23 mouse cellular contexts compared by ENCODE assay signal in the genomic region with DNA sequence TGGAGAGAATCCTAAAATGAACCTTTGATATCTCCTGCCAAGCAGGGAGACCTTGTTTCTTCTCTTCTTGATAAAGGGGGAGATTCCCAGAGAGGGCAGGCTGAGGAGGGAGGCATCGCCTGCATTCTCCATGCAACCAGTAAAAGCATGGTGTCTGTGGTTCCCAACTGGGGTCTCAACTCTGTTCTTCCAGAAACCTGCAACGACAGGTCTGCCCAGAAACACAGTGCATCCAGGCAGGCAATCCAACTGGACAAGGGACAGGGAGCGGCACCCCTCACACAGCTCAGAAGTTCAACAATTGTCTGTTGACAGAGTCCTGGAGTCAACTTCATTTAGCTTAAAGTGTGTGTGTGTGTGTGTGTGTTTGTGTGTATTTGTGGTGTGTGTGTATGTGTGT.
DNase-seq lines count a peak whose midpoint lies in the region; ATAC-seq and TF ChIP-seq lines count a peak whose summit lies in the region.
"Had no signal": no experiment of that assay in that cellular context is flagged by ENCODE, and none has a peak within 500 bp of the region (broad histone marks: within the 10 kb centered on the region; RNA-seq: fewer than 3 reads in every experiment).

No protein-coding gene starts in this region.

- no peak overlapping the region for H3K9ac ChIP-seq in forebrain, embryonic 11.5 days (ENCODE audit: low read length)
- H3K9ac ChIP-seq in heart, embryonic 13.5 days = no peak overlapping the region
- H3K9ac ChIP-seq: embryonic facial prominence, embryonic 12.5 days; hindbrain, embryonic 15.5 days; liver, embryonic 15.5 days; lung, embryonic 15.5 days; midbrain, embryonic 15.5 days; stomach, embryonic 15.5 days had no signal

- DNase-seq in forebrain, embryonic 11.5 days (ENCODE audit: low spot score) = peak; percentile 4
- no peak for DNase-seq in forebrain, embryonic 10.5 days (ENCODE audit: extremely low spot score, low spot score)
- DNase-seq in heart, postnatal 25 days (ENCODE audit: low spot score) = no peak
- no peak for DNase-seq in layer of hippocampus, adult 2 months (ENCODE audit: low spot score in 2 of 2)
- DNase-seq in layer of hippocampus, adult 11-12 months (ENCODE audit: low spot score) = no peak
- DNase-seq: embryo, embryonic 11 days; kidney, adult 11 months; kidney, postnatal 14 days; left cerebral cortex, postnatal 4 days; right cerebral cortex, postnatal 25 days had no signal

- no peaks in the 10 kb centered on the region for H3K9me3 ChIP-seq in forebrain, embryonic 11.5 days (ENCODE audit: control insufficient read depth, low read length)
- no peaks in the 10 kb centered on the region; the same call in 1 of the 2 replicates for H3K9me3 ChIP-seq in forebrain, embryonic 10.5 days
- peaks cover 4% of the 10 kb centered on the region; the same call in 1 of the 2 replicates for H3K9me3 ChIP-seq in heart, embryonic 13.5 days
- H3K9me3 ChIP-seq: embryonic facial prominence, embryonic 12.5 days; hindbrain, embryonic 10.5 days; hindbrain, embryonic 15.5 days; liver, embryonic 15.5 days; lung, embryonic 15.5 days; midbrain, embryonic 10.5 days; midbrain, embryonic 15.5 days; stomach, embryonic 15.5 days had no signal

- no peak overlapping the region for H3K4me2 ChIP-seq in forebrain, embryonic 11.5 days (ENCODE audit: low read depth, low read length, severe bottlenecking)
- H3K4me2 ChIP-seq in heart, embryonic 13.5 days = 0 out of 2 replicates have a peak overlapping the region, but pooled peaks have one; percentile 3
- H3K4me2 ChIP-seq: embryonic facial prominence, embryonic 12.5 days; hindbrain, embryonic 15.5 days; liver, embryonic 15.5 days; lung, embryonic 15.5 days; midbrain, embryonic 15.5 days; stomach, embryonic 15.5 days had no signal

- H3K4me3 ChIP-seq in forebrain, embryonic 11.5 days (ENCODE audit: low read depth, low read length) = no peak overlapping the region
- no peak overlapping the region for H3K4me3 ChIP-seq in forebrain, embryonic 10.5 days
- H3K4me3 ChIP-seq in heart, embryonic 13.5 days = no peak overlapping the region
- H3K4me3 ChIP-seq in layer of hippocampus, adult 2 months = no peak overlapping the region
- no peak overlapping the region for H3K4me3 ChIP-seq in cortical plate, adult 2 months (ENCODE audit: insufficient read depth, low read length)
- H3K4me3 ChIP-seq: embryonic facial prominence, embryonic 12.5 days; hindbrain, embryonic 10.5 days; hindbrain, embryonic 15.5 days; liver, embryonic 15.5 days; lung, embryonic 15.5 days; midbrain, embryonic 10.5 days; midbrain, embryonic 15.5 days; stomach, embryonic 15.5 days had no signal

- no peak overlapping the region for H3K27ac ChIP-seq in forebrain, embryonic 11.5 days (ENCODE audit: low read depth, low read length)
- H3K27ac ChIP-seq in forebrain, embryonic 10.5 days = no peak overlapping the region
- H3K27ac ChIP-seq in heart, embryonic 13.5 days (replicated peaks) = peak overlapping the region; percentile 74
- H3K27ac ChIP-seq in layer of hippocampus, adult 2 months = peak overlapping the region; percentile 68
- 0 out of 2 replicates have a peak overlapping the region, but pooled peaks have one; percentile 72 for H3K27ac ChIP-seq in cortical plate, adult 2 months (ENCODE audit: insufficient read depth, low read length)
- H3K27ac ChIP-seq: embryonic facial prominence, embryonic 12.5 days; hindbrain, embryonic 10.5 days; hindbrain, embryonic 15.5 days; liver, embryonic 15.5 days; lung, embryonic 15.5 days; midbrain, embryonic 10.5 days; midbrain, embryonic 15.5 days; stomach, embryonic 15.5 days had no signal

- no peak for ATAC-seq in forebrain, embryonic 11.5 days (replicated peaks; ENCODE audit: low FRiP score)
- ATAC-seq in heart, embryonic 13.5 days (ENCODE audit: extremely low read depth, insufficient number of reproducible peaks, low FRiP score, low TSS enrichment) = no peak
- no peak for ATAC-seq in CD4-positive, CD25-positive, alpha-beta regulatory T cell, adult 4 months
- ATAC-seq: forebrain, embryonic 16.5 days; inflammation-experienced regulatory T-cells, adult 6 months; midbrain, embryonic 15.5 days had no signal

- intact Hi-C loops in heart, postnatal 25 days (cut with DNase I) = no loop called here

- TF ChIP-seq CTCF in layer of hippocampus, adult 2 months (conservative IDR thresholded peaks at IDR 0.05) = no peak
- no peak for TF ChIP-seq CTCF in cortical plate, adult 2 months (IDR thresholded peaks at IDR 0.05; ENCODE audit: extremely low read depth, insufficient read depth, low read length)

- no peaks in the 10 kb centered on the region for H3K27me3 ChIP-seq in forebrain, embryonic 11.5 days (ENCODE audit: control insufficient read depth, insufficient read depth, low read length)
- no peaks in the 10 kb centered on the region for H3K27me3 ChIP-seq in forebrain, embryonic 10.5 days (ENCODE audit: poor library complexity, severe bottlenecking)
- no peaks in the 10 kb centered on the region for H3K27me3 ChIP-seq in heart, embryonic 13.5 days (replicated peaks)
- H3K27me3 ChIP-seq: embryonic facial prominence, embryonic 12.5 days; hindbrain, embryonic 15.5 days; liver, embryonic 15.5 days; lung, embryonic 15.5 days; midbrain, embryonic 15.5 days; stomach, embryonic 15.5 days had no signal

- 78% methylated on average over 3 of the region's 3 CpGs for WGBS in forebrain, embryonic 11.5 days
- 87% methylated on average over 3 of the region's 3 CpGs for WGBS in forebrain, embryonic 10.5 days
- WGBS in heart, embryonic 13.5 days = 64% methylated on average over 3 of the region's 3 CpGs

- TF ChIP-seq POLR2A in cortical plate, adult 2 months (IDR thresholded peaks at IDR 0.05; ENCODE audit: extremely low read depth, insufficient read depth, low read length) = no peak

- no peaks in the 10 kb centered on the region for H3K4me1 ChIP-seq in forebrain, embryonic 11.5 days (replicated peaks; ENCODE audit: control insufficient read depth, insufficient read depth, low read length)
- H3K4me1 ChIP-seq in forebrain, embryonic 10.5 days = no peaks in the 10 kb centered on the region
- H3K4me1 ChIP-seq in heart, embryonic 13.5 days = peaks cover 19% of the 10 kb centered on the region
- no peaks in the 10 kb centered on the region for H3K4me1 ChIP-seq in cortical plate, adult 2 months (ENCODE audit: control insufficient read depth, insufficient read depth, low read length)
- H3K4me1 ChIP-seq: embryonic facial prominence, embryonic 12.5 days; hindbrain, embryonic 15.5 days; liver, embryonic 15.5 days; lung, embryonic 15.5 days; midbrain, embryonic 10.5 days; midbrain, embryonic 15.5 days; stomach, embryonic 15.5 days had no signal

- no peaks in the 10 kb centered on the region for H3K36me3 ChIP-seq in forebrain, embryonic 11.5 days (ENCODE audit: control insufficient read depth, insufficient read depth, low read length)
- H3K36me3 ChIP-seq in forebrain, embryonic 10.5 days (replicated peaks) = no peaks in the 10 kb centered on the region
- H3K36me3 ChIP-seq in heart, embryonic 13.5 days = no peaks in the 10 kb centered on the region
- H3K36me3 ChIP-seq: embryonic facial prominence, embryonic 12.5 days; hindbrain, embryonic 10.5 days; hindbrain, embryonic 15.5 days; liver, embryonic 15.5 days; lung, embryonic 15.5 days; midbrain, embryonic 10.5 days; midbrain, embryonic 15.5 days; stomach, embryonic 15.5 days had no signal

Comparison
In these comparisons a context has a peak if more than half of its experiments do, and no peak if none do; other contexts are left out.
1. H3K27ac ChIP-seq: peak in heart, embryonic 13.5 days (single experiment), layer of hippocampus, adult 2 months (single experiment) and cortical plate, adult 2 months (single experiment); none in forebrain, embryonic 11.5 days (single experiment) and forebrain, embryonic 10.5 days (single experiment).